Mouse (Mus musculus) heart, adult 18-20 months (tissue): Measurements from ENCODE around the gene Arhgef7. TPM values are rescaled to one million over a fixed set of nuclear protein-coding genes. Genes with fewer than 3 reads are reported as not detected.
A peak's percentile ranks its signal among the peaks of the same experiment; 100 is the strongest.

Experiments used
- DNase-seq, 2 experiments: peaks; one replicate each; pipeline ENCODE4 v3.0.0; 2021 to 2022; ENCODE audit warnings: mixed read lengths in 1 of 2
- total RNA-seq, 2 experiments: library from RNA; stranded (reverse); gene quantifications; 2 replicates each; pipeline ENCODE4 v1.2.3; 2021

Gene Arhgef7
- total RNA-seq, 2 experiments from 2014 or later: 96.3 to 113 TPM

GRCm38 (mm10) chr8:11767213-11767840 is 39.8 kb downstream of the Arhgef7 start:
- no peak for DNase-seq

- no peak for DNase-seq
Observed at GRCm38 (mm10) chr8:11770001-11770400, 42.5 kb downstream of the Arhgef7 start.

- DNase-seq: no peak
Observed at GRCm38 (mm10) chr8:11770521-11771080, 43.1 kb downstream of the Arhgef7 start.

GRCm38 (mm10) chr8:11771608-11772007 is 44.1 kb downstream of the Arhgef7 start:
- DNase-seq: no peak

GRCm38 (mm10) chr8:11774195-11775076 is 46.9 kb downstream of the Arhgef7 start:
- peak; percentile 37 to 40 for DNase-seq

GRCm38 (mm10) chr8:11775889-11776288 is 48.4 kb downstream of the Arhgef7 start:
- no peak for DNase-seq

- DNase-seq: no peak
Observed at GRCm38 (mm10) chr8:11776451-11777180, 49.1 kb downstream of the Arhgef7 start.

GRCm38 (mm10) chr8:11777201-11777600 is 49.7 kb downstream of the Arhgef7 start:
- peak; percentile 42 to 69 for DNase-seq

GRCm38 (mm10) chr8:11778646-11779433 is 51.3 kb downstream of the Arhgef7 start:
- DNase-seq: peak; percentile 42 to 62

- peak; percentile 37 to 56 for DNase-seq
Observed at GRCm38 (mm10) chr8:11779844-11780634, 52.5 kb downstream of the Arhgef7 start.

- DNase-seq: no peak
Observed at GRCm38 (mm10) chr8:11780641-11781040, 53.1 kb downstream of the Arhgef7 start.

- no peak for DNase-seq
Observed at GRCm38 (mm10) chr8:11782607-11783006, 55.1 kb downstream of the Arhgef7 start.

GRCm38 (mm10) chr8:11783861-11784594 is 56.5 kb downstream of the Arhgef7 start:
- DNase-seq: no peak

GRCm38 (mm10) chr8:11785121-11785520 is 57.6 kb downstream of the Arhgef7 start:
- DNase-seq: no peak

- no peak for DNase-seq
Observed at GRCm38 (mm10) chr8:11785539-11786046, 58.1 kb downstream of the Arhgef7 start.

GRCm38 (mm10) chr8:11788252-11788651 is 60.7 kb downstream of the Arhgef7 start:
- peak; percentile 43 to 75 for DNase-seq

GRCm38 (mm10) chr8:11789168-11789567 is 61.6 kb downstream of the Arhgef7 start:
- DNase-seq: no peak

GRCm38 (mm10) chr8:11794956-11795355 is 67.4 kb downstream of the Arhgef7 start:
- DNase-seq: no peak

GRCm38 (mm10) chr8:11797128-11797527 is 69.6 kb downstream of the Arhgef7 start:
- no peak for DNase-seq
